Mouse (Mus musculus): ENCODE results near the gene Mttp.

DNA sequence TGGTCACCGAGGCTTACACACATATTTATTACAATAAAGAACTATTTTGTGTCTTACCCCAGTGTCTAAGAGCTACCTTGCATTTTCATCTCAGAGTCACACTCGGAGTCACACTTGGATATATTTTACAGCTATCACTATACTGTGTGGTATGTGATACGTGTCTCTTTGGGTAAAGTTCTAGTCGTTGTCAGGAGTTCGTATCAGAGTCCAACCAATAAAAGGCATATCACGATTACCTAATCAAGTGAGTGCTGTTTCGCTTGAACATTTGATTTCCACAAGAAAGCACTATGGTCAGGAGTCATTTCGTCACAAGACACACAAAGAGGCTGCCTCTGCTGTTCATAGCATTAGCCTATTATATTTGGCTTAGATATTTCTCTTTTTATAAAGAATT lies 11.3 kb downstream of the Mttp start:
- no peak for TF ChIP-seq CTCF (IDR thresholded peaks at IDR 0.05; ENCODE audit: borderline replicate concordance, control insufficient read depth, extremely low read depth, insufficient read depth, low read length, poor library complexity)
- no peak for TF ChIP-seq POLR2A (IDR thresholded peaks at IDR 0.05; ENCODE audit: control insufficient read depth, extremely low read depth, insufficient read depth, low read length, poor library complexity)
